Mouse (Mus musculus): Measurements from ENCODE around the gene 1810030O07Rik. TPM values are rescaled to one million over a fixed set of nuclear protein-coding genes. Genes with fewer than 3 reads are reported as not detected.
"Not testable (repeated sequence)": the region's sequence is repeated elsewhere in the genome, so short reads cannot be mapped to it uniquely, and the experiment has no call there.

The 1810030O07Rik gene
- polyA plus RNA-seq (2016; fragmentation: Nextera tagmentation; extraction: Ambion mirVana), result 26.9 and 31.2 TPM in 2 replicates

DNA sequence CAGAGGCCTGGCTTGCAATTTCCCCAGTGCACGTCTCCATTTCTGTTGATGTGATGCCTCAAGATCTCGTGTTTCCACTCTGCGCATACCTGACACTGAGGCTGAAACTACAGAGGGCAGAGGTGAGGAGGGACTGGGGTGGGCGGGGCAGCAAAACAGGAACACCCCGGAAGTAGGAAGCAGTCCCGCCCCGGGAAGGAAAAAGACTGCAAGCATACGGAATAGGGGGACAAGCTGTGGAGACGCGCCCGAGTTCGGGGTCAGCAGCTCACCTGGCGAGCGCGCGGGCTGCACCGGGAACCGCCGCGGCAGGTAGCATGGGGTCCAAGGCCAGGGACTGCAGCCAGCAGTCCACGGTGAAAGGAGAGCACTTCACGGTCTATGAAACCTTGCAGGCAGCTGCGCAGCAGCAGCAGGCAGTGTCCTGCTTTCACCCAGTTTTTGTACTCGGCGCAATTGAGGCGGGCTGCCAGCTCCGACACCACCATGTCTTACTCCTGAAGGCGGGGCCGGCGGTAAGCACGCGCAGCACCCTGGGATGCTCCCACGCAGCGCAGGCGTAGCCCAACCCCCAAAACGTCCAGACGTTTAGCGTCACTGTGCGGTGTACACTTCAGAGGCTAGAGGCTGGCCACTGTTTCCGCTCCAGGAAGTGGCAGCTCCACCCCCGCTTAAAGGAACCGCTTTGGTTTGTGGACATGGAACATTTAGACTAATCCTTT lies at the start of gene 1810030O07Rik:
TSS of gene 1810030O07Rik (minus strand) at position 615 of the 722 bp plus-strand sequence.
- Histone ChIP-seq H3K9ac (peak within 1 kb of the TSS; percentile 68), H3K27ac (no peak within 1 kb of the TSS), H3K4me2 (replicated peaks) (peak within 1 kb of the TSS; percentile 59), H3K4me3 (peak within 1 kb of the TSS; percentile 59), H3K4me1 (no peaks in the 10 kb centered on the region), H3K27me3 (replicated peaks) (no peaks in the 10 kb centered on the region), H3K9me3 (no peaks in the 10 kb centered on the region), H3K36me3 (peaks cover 10% of the 10 kb centered on the region)
- ATAC-seq (ENCODE audit: low FRiP score, low read depth), result peak; percentile 99
- WGBS, result 10% methylated on average over 42 of the region's 42 CpGs

DNA sequence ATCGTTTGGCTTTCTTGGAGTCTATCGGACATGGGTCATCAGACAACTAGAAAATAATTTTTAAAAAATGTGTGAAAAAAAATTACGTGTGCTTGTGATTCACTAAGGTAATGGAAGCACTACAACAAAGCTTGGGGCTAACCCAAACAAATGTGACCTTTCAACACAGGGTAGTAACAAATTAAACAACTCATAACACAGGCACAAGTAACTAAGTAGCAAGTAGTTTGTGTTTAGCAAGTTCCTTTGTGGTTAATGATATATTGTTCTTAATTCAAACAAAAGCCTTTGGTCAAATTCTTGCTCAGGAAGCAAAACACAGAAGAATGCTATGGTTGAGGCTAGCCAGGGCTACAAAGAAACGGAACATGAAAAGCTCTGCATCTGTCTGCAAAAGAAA lies 42.6 kb upstream of the 1810030O07Rik start:
- ATAC-seq (ENCODE audit: low FRiP score, low read depth), result no peak
- H3K27ac ChIP-seq, result no peak overlapping the region
- no peak overlapping the region for H3K4me3 ChIP-seq
- H3K4me1 ChIP-seq, result no peaks in the 10 kb centered on the region
- peaks cover 3% of the 10 kb centered on the region; the same call in 1 of the 2 replicates for H3K36me3 ChIP-seq
- H3K27me3 ChIP-seq (replicated peaks), result no peaks in the 10 kb centered on the region
- H3K9ac ChIP-seq, result no peak overlapping the region
- 82% methylated on average over 4 of the region's 4 CpGs for WGBS
- no peak overlapping the region for H3K4me2 ChIP-seq (replicated peaks)
- H3K9me3 ChIP-seq, result no peaks in the 10 kb centered on the region

DNA sequence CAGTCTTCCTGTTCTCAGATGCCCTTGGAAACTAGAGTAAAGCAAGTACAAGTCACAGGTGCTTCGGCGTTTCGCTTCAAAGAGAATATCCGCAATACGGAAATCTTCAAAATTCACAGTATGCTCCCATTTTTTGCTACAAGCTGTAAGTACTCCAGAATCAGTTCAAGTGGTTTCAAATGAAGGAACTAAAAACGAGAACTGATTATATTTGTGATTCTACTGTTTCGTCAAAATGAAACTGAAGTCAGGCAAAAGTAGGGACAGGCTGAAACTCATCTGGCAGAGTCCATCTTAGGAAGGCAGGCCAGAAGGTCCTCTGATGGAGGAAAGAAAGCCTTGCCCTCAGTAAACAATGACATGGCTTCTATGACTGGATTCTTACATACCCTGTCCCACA lies 40.3 kb upstream of the 1810030O07Rik start:
- Histone ChIP-seq H3K36me3 (peaks cover 3% of the 10 kb centered on the region; the same call in 1 of the 2 replicates), H3K27ac (no peak overlapping the region)
- 96% methylated on average over 7 of the region's 7 CpGs for WGBS

DNA sequence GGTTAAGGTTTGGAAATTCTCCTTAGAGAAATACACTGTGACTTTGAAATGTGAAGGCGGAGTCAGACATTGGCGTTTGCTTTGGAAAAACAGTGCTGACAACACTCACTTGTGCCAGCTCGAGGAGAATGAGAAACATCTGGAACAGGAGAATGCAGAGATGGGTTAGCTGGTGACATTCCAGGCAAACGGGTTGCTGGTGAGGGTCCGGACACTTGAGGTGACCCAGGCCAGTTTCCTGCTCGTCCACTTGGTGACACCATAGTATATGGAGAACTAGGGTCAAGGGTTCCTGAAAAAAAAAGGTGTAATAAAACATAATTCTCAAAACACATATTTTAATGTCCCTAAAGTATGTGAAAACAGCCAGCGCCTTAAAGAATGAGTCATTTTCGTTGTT lies 13.4 kb upstream of the 1810030O07Rik start:
- Histone ChIP-seq H3K27me3 (replicated peaks) (no peaks in the 10 kb centered on the region), H3K36me3 (no peaks in the 10 kb centered on the region; the same call in 1 of the 2 replicates), H3K9ac (no peak overlapping the region), H3K9me3 (no peaks in the 10 kb centered on the region), H3K4me3 (no peak overlapping the region), H3K27ac (no peak overlapping the region), H3K4me1 (no peaks in the 10 kb centered on the region), H3K4me2 (replicated peaks) (no peak overlapping the region)
- WGBS, result 81% methylated on average over 8 of the region's 8 CpGs
- ATAC-seq (ENCODE audit: low FRiP score, low read depth), result no peak

More for the DNA sequence above, 40.3 kb upstream of the 1810030O07Rik start:
- no peaks in the 10 kb centered on the region for H3K27me3 ChIP-seq (replicated peaks)
- H3K4me1 ChIP-seq, result no peaks in the 10 kb centered on the region
- no peak overlapping the region for H3K4me2 ChIP-seq (replicated peaks)
- no peaks in the 10 kb centered on the region for H3K9me3 ChIP-seq
- H3K4me3 ChIP-seq, result no peak overlapping the region
- no peak for ATAC-seq (ENCODE audit: low FRiP score, low read depth)
- H3K9ac ChIP-seq, result no peak overlapping the region

DNA sequence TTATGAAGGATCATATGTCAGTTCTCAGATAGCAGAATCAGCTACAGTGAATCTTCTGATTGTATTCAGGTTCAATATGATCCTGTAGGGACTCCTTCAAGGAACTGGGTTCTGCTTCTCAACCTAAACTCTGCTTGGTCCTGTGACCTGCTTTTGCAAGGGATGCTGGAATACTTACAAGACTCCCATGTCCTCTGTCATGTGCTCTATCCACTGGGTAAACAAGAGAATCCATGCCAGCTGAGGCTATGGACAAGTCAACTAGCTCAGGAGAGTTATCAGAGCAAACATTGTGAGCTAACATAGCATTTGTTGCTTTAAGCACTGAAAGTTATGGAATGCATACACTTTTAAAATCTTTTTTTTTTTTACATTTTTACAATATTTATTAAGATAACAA lies 12.6 kb upstream of the 1810030O07Rik start:
- Histone ChIP-seq H3K9me3 (no peaks in the 10 kb centered on the region), H3K9ac (no peak overlapping the region), H3K36me3 (no peaks in the 10 kb centered on the region), H3K4me1 (no peaks in the 10 kb centered on the region), H3K4me3 (no peak overlapping the region), H3K4me2 (replicated peaks) (no peak overlapping the region), H3K27me3 (replicated peaks) (no peaks in the 10 kb centered on the region), H3K27ac (no peak overlapping the region)
- no peak for ATAC-seq (ENCODE audit: low FRiP score, low read depth)

DNA sequence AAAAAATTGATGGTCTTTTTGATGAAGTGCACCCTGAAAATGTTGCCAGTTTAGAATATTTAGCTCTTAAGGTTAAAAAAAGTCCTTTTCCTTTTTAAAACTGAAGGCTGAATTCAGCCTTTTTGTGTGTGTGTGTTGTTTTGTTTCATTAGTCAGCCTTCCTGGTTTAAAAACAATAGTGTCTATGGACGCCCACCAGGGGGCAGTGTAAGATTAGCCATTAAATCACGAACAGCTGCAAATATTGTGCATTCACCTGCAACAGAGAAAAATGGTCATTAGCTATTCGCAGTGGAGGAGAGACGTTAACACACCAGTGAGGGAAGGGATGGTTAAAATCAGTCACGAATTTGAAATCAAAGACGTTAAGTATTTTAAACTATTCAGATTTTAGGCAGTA lies 3.9 kb upstream of the 1810030O07Rik start:
- Histone ChIP-seq H3K4me3 (no peak overlapping the region), H3K9ac (no peak overlapping the region), H3K36me3 (no peaks in the 10 kb centered on the region), H3K27ac (no peak overlapping the region), H3K27me3 (replicated peaks) (no peaks in the 10 kb centered on the region), H3K9me3 (no peaks in the 10 kb centered on the region), H3K4me1 (no peaks in the 10 kb centered on the region), H3K4me2 (replicated peaks) (no peak overlapping the region)
- WGBS, result 37% methylated on average over 6 of the region's 6 CpGs
- ATAC-seq (ENCODE audit: low FRiP score, low read depth), result no peak

DNA sequence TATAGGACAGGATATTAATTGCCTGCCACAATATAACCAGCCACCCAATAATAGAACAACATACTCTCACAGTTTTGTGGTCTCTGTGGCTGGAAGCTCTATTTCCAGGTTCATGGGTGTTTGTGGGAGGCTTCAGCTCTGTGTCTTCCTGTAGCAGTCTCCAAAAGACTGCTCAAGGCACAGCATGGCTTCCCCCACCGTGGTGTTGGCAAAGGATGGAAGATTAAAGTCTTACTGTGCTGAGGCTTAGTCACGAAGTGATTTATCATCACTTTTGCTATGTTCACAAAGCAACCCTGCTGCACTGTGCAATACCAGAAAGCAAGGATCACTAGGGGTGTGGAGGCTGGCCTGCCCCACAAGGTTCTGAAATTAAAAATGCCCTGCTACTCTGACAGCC lies 19.6 kb downstream of the 1810030O07Rik start:
- Histone ChIP-seq H3K9ac (no peak overlapping the region), H3K27me3 (replicated peaks) (no peaks in the 10 kb centered on the region), H3K4me1 (no peaks in the 10 kb centered on the region), H3K4me2 (replicated peaks) (no peak overlapping the region), H3K4me3 (no peak overlapping the region), H3K9me3 (no peaks in the 10 kb centered on the region), H3K36me3 (peaks cover 25% of the 10 kb centered on the region), H3K27ac (no peak overlapping the region)
- 66% methylated on average over 2 of the region's 2 CpGs for WGBS
- no peak for ATAC-seq (ENCODE audit: low FRiP score, low read depth)

DNA sequence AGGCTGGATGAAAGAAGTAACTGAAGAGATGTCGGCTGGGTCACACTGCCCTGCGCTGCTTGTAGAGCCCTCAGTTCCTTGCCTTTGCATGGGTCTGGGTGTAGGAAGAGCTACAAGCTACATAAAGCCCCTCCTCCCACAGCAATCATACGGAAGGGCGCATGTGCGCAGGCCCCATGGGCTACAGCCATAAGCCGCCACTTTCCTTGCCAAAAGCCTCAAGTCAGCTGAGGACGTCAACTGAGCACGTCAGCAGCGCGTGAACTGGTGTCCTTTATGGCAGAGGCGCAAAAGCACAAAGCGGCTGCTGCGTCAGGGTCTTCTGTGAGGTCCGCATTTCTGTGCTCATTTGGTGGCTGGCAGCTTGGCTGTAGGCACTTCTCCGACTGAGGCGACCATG lies 21.6 kb downstream of the 1810030O07Rik start:
- Histone ChIP-seq H3K4me2 (replicated peaks) (no peak overlapping the region), H3K27me3 (replicated peaks) (no peaks in the 10 kb centered on the region), H3K4me1 (no peaks in the 10 kb centered on the region), H3K4me3 (no peak overlapping the region), H3K27ac (no peak overlapping the region), H3K36me3 (peaks cover 13% of the 10 kb centered on the region), H3K9ac (no peak overlapping the region), H3K9me3 (no peaks in the 10 kb centered on the region)
- no peak for ATAC-seq (ENCODE audit: low FRiP score, low read depth)
- WGBS, result 94% methylated on average over 16 of the region's 16 CpGs

DNA sequence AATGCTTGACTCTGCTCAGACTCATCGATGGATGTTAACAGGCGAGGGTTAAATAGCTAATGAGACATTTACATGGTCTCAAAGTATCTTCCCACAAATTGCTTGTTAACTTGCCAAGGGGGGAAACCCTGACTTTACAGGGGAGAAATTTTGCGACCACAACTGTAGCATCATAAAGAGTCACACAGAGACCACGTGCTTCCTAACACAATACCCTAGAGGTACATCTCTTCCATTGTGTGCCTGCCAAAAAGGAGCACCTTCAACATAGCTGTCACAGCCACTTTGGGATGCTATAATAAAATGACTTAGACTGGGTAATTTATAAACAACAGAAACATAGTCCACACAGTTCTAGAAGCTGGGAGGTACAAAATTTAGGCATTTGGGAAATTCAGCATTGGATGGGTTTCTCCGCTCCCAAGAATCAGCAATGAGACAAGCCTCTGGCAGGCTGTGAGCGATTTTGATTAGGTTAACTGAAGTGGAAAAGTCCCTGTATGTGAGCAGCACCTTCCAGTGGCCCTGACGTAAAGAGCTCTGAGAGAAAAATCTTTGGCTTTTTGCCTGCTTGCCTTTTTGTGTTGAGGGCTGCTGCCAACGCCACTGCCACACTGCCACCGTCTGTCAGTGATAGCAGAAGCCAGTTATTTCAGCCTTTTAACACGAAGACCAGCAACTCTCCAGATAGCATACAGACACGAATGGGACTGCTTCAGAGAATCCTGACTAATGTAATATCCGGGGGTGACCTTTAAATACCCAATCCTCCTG lies 27.8 kb downstream of the 1810030O07Rik start:
- Histone ChIP-seq H3K4me1 (no peaks in the 10 kb centered on the region), H3K9ac (no peak overlapping the region), H3K36me3 (no peaks in the 10 kb centered on the region), H3K9me3 (no peaks in the 10 kb centered on the region), H3K27me3 (replicated peaks) (no peaks in the 10 kb centered on the region), H3K4me2 (replicated peaks) (no peak overlapping the region), H3K4me3 (no peak overlapping the region), H3K27ac (no peak overlapping the region)
- 66% methylated on average over 12 of the region's 12 CpGs for WGBS
- no peak for ATAC-seq (ENCODE audit: low FRiP score, low read depth)

DNA sequence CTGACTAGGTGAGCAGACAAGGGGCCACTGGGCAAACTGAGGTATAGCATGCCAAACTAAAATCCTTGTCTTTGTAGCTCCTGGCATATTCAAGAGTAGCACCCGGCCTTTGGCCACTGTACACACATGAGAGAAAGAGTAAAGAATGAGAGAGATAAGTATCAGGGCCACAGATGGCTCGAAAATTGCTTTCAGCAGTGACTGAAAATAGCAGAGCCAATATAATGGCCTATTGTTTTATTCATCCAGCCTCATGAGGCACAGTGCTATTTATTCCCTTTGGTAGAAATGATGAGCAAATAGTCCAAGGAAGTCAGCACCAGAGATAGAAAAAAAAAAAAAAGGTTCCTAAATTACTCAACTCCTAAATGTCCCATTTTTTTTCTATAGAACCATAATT lies 28.5 kb downstream of the 1810030O07Rik start:
- 54% methylated on average over 2 of the region's 2 CpGs for WGBS
- H3K27me3 ChIP-seq (replicated peaks), result no peaks in the 10 kb centered on the region
- H3K27ac ChIP-seq, result no peak overlapping the region
- H3K4me2 ChIP-seq (replicated peaks), result no peak overlapping the region
- no peak for ATAC-seq (ENCODE audit: low FRiP score, low read depth)
- no peak overlapping the region for H3K9ac ChIP-seq
- H3K4me1 ChIP-seq, result no peaks in the 10 kb centered on the region
- H3K9me3 ChIP-seq, result no peaks in the 10 kb centered on the region
- no peaks in the 10 kb centered on the region for H3K36me3 ChIP-seq
- no peak overlapping the region for H3K4me3 ChIP-seq

DNA sequence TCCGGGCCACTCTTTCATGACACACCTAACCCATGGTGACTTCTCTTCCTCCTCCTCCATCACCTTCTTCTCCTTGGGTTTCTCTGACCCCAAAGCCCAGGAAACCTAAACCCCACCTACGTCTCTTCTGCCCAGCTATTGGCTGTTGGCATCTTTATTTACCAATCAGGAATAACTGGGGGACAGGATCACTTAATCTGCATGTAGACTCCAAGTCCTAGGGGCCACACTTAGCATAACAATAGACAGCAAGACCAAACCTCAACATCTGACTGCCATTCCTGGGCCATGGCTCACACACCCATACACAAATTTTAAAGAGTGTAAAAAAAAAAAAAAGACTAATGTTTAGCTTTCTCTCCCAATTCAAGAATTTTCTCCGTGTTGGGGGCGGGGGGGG lies 48.3 kb downstream of the 1810030O07Rik start:
- Histone ChIP-seq H3K4me2 (replicated peaks) (no peak overlapping the region), H3K27me3 (replicated peaks) (no peaks in the 10 kb centered on the region), H3K9ac (no peak overlapping the region), H3K4me1 (no peaks in the 10 kb centered on the region), H3K27ac (no peak overlapping the region), H3K36me3 (no peaks in the 10 kb centered on the region), H3K9me3 (no peaks in the 10 kb centered on the region), H3K4me3 (no peak overlapping the region)
- ATAC-seq (ENCODE audit: low FRiP score, low read depth), result no peak
- WGBS, result 68% methylated on average over 4 of the region's 4 CpGs

DNA sequence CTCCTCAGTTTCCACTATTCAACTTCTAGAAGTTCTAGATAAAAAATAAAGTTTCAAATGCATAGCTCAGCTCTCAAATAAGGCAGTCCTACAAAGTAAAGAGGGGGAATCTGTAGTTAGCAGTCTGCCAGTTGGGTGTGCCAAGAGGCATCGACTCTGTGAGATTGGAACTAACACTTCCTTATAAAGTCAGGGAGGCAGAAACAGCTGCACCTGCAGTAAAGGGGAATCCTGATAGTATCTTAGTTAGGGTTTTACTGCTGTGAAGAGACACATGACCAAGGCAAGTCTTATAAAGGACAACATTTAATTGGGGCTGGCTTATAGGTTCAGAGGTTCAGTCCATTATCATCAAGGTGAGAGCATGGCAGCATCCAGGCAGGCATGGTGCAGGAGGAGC lies 61.1 kb downstream of the 1810030O07Rik start:
- 92% methylated on average over 1 of the region's 1 CpGs for WGBS
- ATAC-seq (ENCODE audit: low FRiP score, low read depth); H3K27ac ChIP-seq: not testable (repeated sequence)

More for the DNA sequence above, 61.1 kb downstream of the 1810030O07Rik start:
- peaks cover 15% of the 10 kb centered on the region; the same call in 1 of the 2 replicates for H3K36me3 ChIP-seq
- not testable (repeated sequence) for H3K4me2 ChIP-seq (replicated peaks); H3K9ac ChIP-seq; H3K4me1 ChIP-seq; H3K9me3 ChIP-seq; H3K27me3 ChIP-seq (replicated peaks); H3K4me3 ChIP-seq

Measured in neural tube, embryonic 12.5 days (tissue).